Mouse (Mus musculus) liver, embryonic 16.5 days (tissue): Measurements from ENCODE around the gene Rab37. TPM values are rescaled to one million over a fixed set of nuclear protein-coding genes. Genes with fewer than 3 reads are reported as not detected.

Experiments
- ATAC-seq: fragments of 200-750 bp; cut with Nextera tagmentation; 2 replicates; pipeline ENCODE4 v1.8.0; 2017; ENCODE audit warnings: low read depth, mild to moderate bottlenecking, moderate number of reproducible peaks, moderate library complexity
- H3K27ac ChIP-seq: fragments of 300-500 bp; sonication (generic); 2 replicates; pipeline ENCODE4 v1.5.1; 2014; ENCODE audit warnings: mild to moderate bottlenecking, low read length
- H3K27me3 ChIP-seq: fragments of 300-500 bp; sonication (generic); 2 replicates; pipeline ENCODE4 v1.6.1; 2014; ENCODE audit warnings: low read depth, low read length, mixed read lengths; ENCODE audit not compliant: control insufficient read depth, insufficient read depth
- H3K36me3 ChIP-seq: fragments of 300-500 bp; sonication (generic); 2 replicates; pipeline ENCODE4 v1.6.1; 2014; ENCODE audit warnings: mild to moderate bottlenecking; ENCODE audit not compliant: control insufficient read depth, insufficient read depth
- H3K4me1 ChIP-seq: fragments of 300-500 bp; sonication (generic); 2 replicates; pipeline ENCODE4 v1.6.1; 2014; ENCODE audit warnings: low read depth, low read length, mixed read lengths; ENCODE audit not compliant: control insufficient read depth
- H3K4me2 ChIP-seq: fragments of 300-500 bp; sonication (generic); 2 replicates; pipeline ENCODE4 v1.6.1; 2014; ENCODE audit warnings: low read depth, low read length, mixed read lengths
- H3K4me3 ChIP-seq: fragments of 300-500 bp; sonication (generic); 2 replicates; pipeline ENCODE4 v1.5.1; 2014; ENCODE audit warnings: low read depth, mild to moderate bottlenecking, low read length
- H3K9ac ChIP-seq: fragments of 300-500 bp; sonication (generic); 2 replicates; pipeline ENCODE4 v1.6.1; 2014; ENCODE audit warnings: low read depth, low read length
- H3K9me3 ChIP-seq: fragments of 300-500 bp; sonication (generic); replicated peaks from 2 replicates; pipeline ENCODE4 v1.6.1; 2016; ENCODE audit warnings: low read length; ENCODE audit not compliant: control insufficient read depth
- WGBS: fragments of 180-500 bp; shearing (Covaris S2); extraction: QIAGEN DNeasy Blood & Tissue Kit; methylation state at CpG from one replicate; pipeline ENCODE4 v1.1.7; 2014; ENCODE audit not compliant: insufficient replicate concordance; 5-methylcytosine and 5-hydroxymethylcytosine counted together
- polyA plus RNA-seq: library from polyadenylated mRNA; unstranded; fragments of >200 nt; fragmentation: Nextera tagmentation; extraction: Ambion mirVana; gene quantifications from 2 replicates; pipeline ENCODE4 v1.2.1, GENCODE M21; 2015

Rab37 gene
- polyA plus RNA-seq, 1 experiment from 2014 or later = 2.4 TPM

DNA sequence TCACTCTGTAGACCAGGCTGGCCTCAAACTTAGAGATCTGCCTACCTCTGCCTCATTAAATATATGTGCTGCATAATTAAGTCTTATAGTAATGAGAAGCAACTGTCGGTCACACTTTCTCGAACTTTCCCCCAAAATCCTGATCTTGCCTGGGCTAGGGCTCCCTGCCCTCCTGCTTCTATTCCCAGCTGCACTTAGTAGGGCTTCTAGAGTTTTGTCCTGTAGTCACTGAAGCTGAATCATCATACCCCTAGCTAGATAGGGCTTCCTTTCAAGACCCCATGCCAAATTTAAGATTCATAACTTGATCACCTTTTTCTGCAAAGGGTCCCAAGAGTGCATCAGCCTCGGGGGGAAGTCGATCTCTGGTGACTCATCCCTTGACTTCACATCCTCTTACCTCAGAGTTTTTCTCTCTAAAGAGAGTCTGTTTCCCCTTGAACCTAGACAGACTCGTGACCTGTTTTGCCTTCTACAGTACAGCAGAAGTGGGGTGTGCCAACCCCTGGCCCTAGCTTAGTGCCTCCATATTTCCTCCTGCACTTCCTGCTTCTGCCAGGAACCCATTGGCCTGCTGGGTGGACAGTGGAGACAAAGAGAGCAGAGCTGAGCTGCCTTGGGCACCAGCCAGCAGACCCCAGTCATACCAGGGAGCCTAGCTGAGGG is 47.5 kb downstream of the Rab37 start:
- Histone ChIP-seq H3K9ac (no peak overlapping the region), H3K27ac (peak overlapping the region; percentile 43; the same call in 1 of the 2 replicates), H3K4me2 (no peak overlapping the region), H3K4me3 (no peak overlapping the region), H3K27me3 (no peaks in the 10 kb centered on the region), H3K9me3 (no peaks in the 10 kb centered on the region), H3K36me3 (no peaks in the 10 kb centered on the region), H3K4me1 (no peaks in the 10 kb centered on the region)
- peak; percentile 45; the same call in 1 of the 2 replicates for ATAC-seq
- WGBS = 40% methylated on average over 5 of the region's 5 CpGs

DNA sequence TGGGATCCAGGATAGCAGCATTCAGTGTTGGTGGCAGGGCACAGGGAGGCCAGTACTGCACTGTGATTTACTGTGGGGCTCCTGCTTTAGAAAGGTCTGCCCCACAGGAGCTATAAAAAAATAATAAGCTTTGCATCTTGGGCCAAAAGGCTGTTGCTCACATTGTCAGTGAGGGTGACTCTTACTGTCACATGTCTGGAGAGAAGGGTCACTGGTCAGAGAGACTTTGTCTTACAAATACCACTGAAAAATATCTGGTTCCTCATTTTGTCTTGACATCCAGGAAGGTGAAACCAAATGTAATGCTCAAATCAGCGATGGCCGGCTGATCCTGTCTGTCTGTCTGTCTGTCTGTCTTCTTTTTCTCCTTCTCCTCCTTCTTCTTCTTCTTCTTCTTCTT is 50.7 kb downstream of the Rab37 start:
- Histone ChIP-seq H3K4me2 (no peak overlapping the region), H3K27me3 (no peaks in the 10 kb centered on the region), H3K4me1 (no peaks in the 10 kb centered on the region), H3K9ac (no peak overlapping the region), H3K36me3 (no peaks in the 10 kb centered on the region), H3K27ac (no peak overlapping the region), H3K9me3 (no peaks in the 10 kb centered on the region), H3K4me3 (no peak overlapping the region)
- WGBS = 26% methylated on average over 2 of the region's 2 CpGs
- no peak for ATAC-seq

DNA sequence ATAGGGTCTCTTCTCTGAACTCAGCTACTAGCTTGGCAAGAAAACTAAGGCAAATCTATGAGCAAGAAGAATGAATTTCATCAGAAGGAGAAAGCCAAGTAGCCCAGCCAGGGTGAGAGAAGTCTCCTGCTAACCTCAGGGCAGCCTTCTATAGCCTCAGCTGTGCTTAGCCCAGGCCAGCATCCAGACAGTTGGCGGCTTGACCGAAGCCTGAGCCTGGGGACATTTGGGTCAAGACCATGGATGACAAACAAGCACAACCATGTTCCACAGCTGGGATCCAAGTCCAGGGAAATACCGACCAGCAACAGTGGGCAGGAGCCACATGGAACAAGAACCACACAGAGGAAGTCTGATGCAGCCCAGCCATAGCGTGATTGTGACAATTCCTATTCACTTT is 56.6 kb downstream of the Rab37 start:
- H3K4me2 ChIP-seq = no peak overlapping the region
- H3K27me3 ChIP-seq = peaks cover 3% of the 10 kb centered on the region; the same call in 1 of the 2 replicates
- no peak for ATAC-seq
- H3K4me3 ChIP-seq = no peak overlapping the region
- H3K4me1 ChIP-seq = no peaks in the 10 kb centered on the region; the same call in 1 of the 2 replicates
- H3K9ac ChIP-seq = no peak overlapping the region
- 67% methylated on average over 4 of the region's 4 CpGs for WGBS
- no peaks in the 10 kb centered on the region for H3K9me3 ChIP-seq
- no peak overlapping the region for H3K27ac ChIP-seq
- H3K36me3 ChIP-seq = no peaks in the 10 kb centered on the region

DNA sequence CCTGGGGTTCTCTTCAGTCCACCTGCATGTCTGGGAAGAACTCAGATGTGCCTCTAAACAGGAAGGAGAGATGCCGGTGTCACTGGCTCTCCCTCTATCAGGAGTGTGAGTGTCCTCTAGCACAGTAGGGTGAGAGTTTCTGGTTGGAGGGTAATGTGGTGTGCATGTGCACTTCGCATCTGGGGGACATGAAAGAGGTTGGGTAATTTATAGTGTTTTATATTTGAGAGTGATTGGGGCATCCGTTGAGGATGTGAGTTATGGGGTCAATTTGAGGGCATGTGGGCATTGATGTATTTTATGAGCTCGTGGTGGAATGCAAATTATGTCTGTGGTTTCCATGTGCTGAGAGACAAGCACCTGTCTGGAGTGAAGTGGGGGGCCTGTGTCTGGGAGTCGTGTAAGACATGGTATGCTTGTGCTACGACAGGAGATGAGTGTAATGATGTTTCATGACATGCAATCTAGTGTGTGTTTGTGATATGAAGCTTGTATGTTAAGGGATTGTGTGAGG is 59.6 kb downstream of the Rab37 start:
- H3K27ac ChIP-seq = no peak overlapping the region
- H3K27me3 ChIP-seq = peaks cover 14% of the 10 kb centered on the region
- no peak overlapping the region for H3K4me2 ChIP-seq
- H3K9me3 ChIP-seq = no peaks in the 10 kb centered on the region
- H3K36me3 ChIP-seq = no peaks in the 10 kb centered on the region
- no peak overlapping the region for H3K9ac ChIP-seq
- WGBS = 43% methylated on average over 6 of the region's 6 CpGs
- ATAC-seq = no peak
- H3K4me3 ChIP-seq = no peak overlapping the region
- peaks cover 10% of the 10 kb centered on the region for H3K4me1 ChIP-seq

DNA sequence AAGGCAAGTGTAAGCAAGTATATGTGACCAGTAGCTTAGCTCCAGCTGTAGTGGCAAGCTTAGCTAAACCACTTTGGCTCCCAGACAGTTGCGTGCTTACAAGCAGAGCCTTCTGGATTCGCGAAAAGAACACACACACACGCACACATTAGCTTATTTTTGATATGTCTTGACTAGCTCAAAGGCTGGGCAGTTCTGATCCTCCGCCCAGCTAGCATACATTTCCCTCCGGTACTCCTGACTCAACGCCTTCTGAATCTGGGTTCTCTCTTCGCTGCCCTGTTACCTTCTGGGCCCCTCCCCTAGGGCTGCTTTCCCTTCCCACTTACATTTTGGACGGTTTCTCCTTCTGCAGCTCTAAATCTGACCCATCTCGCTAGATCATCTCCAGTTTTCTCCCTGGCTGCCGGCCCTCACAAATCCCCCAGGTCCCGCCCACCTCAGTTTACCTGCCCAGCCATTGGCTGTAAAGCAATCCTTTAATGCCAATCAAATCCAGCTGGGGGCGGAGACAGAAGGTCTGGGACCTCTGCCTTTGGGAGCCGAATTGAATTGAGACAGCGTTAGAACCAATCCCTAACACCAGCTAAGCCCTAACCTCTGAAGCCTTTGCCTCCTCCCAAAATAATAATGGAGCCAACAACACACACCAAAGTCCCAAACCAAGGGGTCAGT is 60.7 kb downstream of the Rab37 start:
- Histone ChIP-seq H3K27me3 (peaks cover 14% of the 10 kb centered on the region), H3K4me3 (peak overlapping the region; percentile 25), H3K9ac (no peak overlapping the region), H3K36me3 (no peaks in the 10 kb centered on the region), H3K4me2 (peak overlapping the region; percentile 30), H3K4me1 (peaks cover 10% of the 10 kb centered on the region), H3K27ac (no peak overlapping the region), H3K9me3 (no peaks in the 10 kb centered on the region)
- 18% methylated on average over 15 of the region's 15 CpGs for WGBS
- ATAC-seq = no peak

DNA sequence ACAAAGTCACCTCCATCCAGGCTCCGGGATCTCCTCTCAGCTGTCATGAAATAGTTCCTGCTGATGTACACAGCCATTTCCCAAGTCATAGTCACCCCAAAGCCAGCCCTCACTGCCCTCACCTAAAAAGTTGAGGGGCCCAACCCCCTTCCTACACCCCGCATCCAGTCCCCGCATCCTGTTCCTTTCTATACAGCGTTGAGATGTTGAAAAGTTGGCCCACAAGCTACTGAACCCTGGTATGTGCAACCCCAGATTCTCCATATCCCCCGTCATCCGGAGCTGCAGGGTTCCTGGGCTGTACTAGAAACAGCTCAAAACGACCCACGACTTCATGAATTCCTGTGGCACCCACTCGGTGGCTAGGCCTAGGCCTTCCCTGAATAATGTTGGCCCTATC is 61.9 kb downstream of the Rab37 start:
- H3K27ac ChIP-seq = no peak overlapping the region
- no peak for ATAC-seq
- H3K4me1 ChIP-seq = peaks cover 10% of the 10 kb centered on the region
- no peaks in the 10 kb centered on the region for H3K36me3 ChIP-seq
- H3K4me2 ChIP-seq = no peak overlapping the region
- WGBS = 67% methylated on average over 9 of the region's 9 CpGs
- H3K9me3 ChIP-seq = no peaks in the 10 kb centered on the region
- H3K9ac ChIP-seq = no peak overlapping the region
- H3K4me3 ChIP-seq = no peak overlapping the region
- peaks cover 14% of the 10 kb centered on the region for H3K27me3 ChIP-seq

DNA sequence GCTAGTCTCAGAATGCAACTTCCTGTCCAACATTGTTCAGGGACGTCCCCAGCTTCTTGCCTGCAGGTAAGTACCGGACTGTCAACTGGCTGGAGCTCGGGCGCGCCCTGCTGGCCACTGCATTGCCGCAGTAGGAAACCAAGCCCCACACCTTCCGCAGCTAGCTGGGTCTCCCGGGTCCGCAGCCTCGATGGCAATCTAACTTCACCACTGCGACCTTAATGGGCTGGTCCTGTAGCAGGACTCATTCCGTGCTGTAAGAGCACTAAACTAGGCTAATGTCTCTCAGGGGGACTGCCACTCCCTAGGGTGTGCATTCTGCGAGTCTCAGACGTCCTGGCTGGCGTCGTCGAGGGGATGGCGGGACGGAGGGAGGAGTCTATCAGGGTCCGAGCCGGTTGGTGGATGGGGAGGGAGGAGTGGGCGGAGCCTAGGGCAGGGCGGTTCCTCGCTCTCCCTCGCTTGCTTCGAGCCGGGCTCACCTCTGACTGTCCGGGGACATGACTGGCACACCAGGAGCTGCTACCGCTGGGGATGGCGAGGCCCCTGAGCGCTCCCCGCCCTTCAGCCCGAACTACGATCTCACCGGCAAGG is 62.6 kb downstream of the Rab37 start:
- Histone ChIP-seq H3K9ac (no peak overlapping the region), H3K9me3 (no peaks in the 10 kb centered on the region), H3K4me1 (peaks cover 10% of the 10 kb centered on the region), H3K36me3 (no peaks in the 10 kb centered on the region), H3K27me3 (peaks cover 14% of the 10 kb centered on the region), H3K4me2 (peak overlapping the region; percentile 56), H3K4me3 (peak overlapping the region; percentile 51), H3K27ac (no peak overlapping the region)
- peak; percentile 80 for ATAC-seq
- 0% methylated on average over 34 of the region's 35 CpGs for WGBS

DNA sequence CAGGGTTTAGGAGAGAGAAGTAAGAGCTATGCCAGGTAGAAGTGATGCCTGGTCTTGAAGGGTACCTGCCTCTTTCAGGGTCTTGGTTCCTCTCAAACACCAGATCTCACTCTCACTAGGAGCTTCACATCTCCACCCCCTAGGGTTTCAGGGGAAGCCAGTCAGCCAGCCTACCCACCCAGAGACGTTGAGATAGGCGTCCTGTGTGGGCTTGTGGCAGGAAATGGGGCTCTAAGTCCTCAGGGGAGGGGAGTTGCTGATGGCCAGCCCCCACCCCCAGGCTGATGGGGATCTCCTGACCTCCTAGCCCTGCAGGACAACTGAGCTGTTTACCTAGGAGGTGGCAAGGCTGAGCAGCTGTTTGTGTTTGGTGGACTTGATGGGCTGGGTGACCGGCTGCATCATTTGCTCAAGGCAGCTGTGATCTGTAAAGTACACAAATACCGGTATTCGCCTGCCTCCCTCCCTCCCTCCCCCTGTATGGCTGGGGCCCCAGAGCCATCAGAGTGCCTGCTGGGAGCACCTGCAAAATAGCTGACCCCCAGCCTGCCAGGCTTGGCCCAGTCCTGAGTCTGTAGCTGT is 63.9 kb downstream of the Rab37 start:
- Histone ChIP-seq H3K4me3 (no peak overlapping the region), H3K4me1 (peaks cover 10% of the 10 kb centered on the region), H3K27me3 (peaks cover 14% of the 10 kb centered on the region), H3K27ac (no peak overlapping the region), H3K9ac (no peak overlapping the region), H3K36me3 (no peaks in the 10 kb centered on the region), H3K4me2 (no peak overlapping the region), H3K9me3 (no peaks in the 10 kb centered on the region)
- WGBS = under 1% methylated on average over 5 of the region's 5 CpGs
- no peak for ATAC-seq
